31 mouse cellular contexts compared by ENCODE assay signal in genomic region chr14:122687398-122687797, GRCm38 (mm10).
DNase-seq lines count a peak whose midpoint lies in the region; ATAC-seq and TF ChIP-seq lines count a peak whose summit lies in the region.
"Had no signal": no experiment of that assay in that cellular context is flagged by ENCODE, and none has a peak within 500 bp of the region (broad histone marks: within the 10 kb centered on the region; RNA-seq: fewer than 3 reads in every experiment).

No protein-coding gene starts in this region.

- H3K4me1 ChIP-seq in forebrain, embryonic 12.5 days = peaks cover 22% of the 10 kb centered on the region
- no peaks in the 10 kb centered on the region for H3K4me1 ChIP-seq in forebrain, postnatal 0 days (ENCODE audit: insufficient read depth)
- H3K4me1 ChIP-seq in hindbrain, embryonic 11.5 days (replicated peaks; ENCODE audit: control insufficient read depth, insufficient read depth, low read length) = no peaks in the 10 kb centered on the region
- H3K4me1 ChIP-seq in hindbrain, embryonic 16.5 days (ENCODE audit: control insufficient read depth, insufficient read depth, low read depth, low read length) = peaks cover 3% of the 10 kb centered on the region
- H3K4me1 ChIP-seq in hindbrain, postnatal 0 days (ENCODE audit: insufficient read depth, low read length) = no peaks in the 10 kb centered on the region; the same call in 1 of the 2 replicates
- H3K4me1 ChIP-seq: intestine, embryonic 15.5 days; neural tube, embryonic 12.5 days had no signal

- 0 out of 2 replicates have a peak, but pooled peaks cover under 1% of the 10 kb centered on the region for H3K36me3 ChIP-seq in forebrain, embryonic 12.5 days (replicated peaks)
- no peaks in the 10 kb centered on the region for H3K36me3 ChIP-seq in forebrain, postnatal 0 days (ENCODE audit: insufficient read depth)
- no peaks in the 10 kb centered on the region for H3K36me3 ChIP-seq in hindbrain, embryonic 11.5 days (ENCODE audit: control insufficient read depth, insufficient read depth, low read length)
- H3K36me3 ChIP-seq in hindbrain, embryonic 16.5 days (ENCODE audit: control insufficient read depth, insufficient read depth, low read length) = no peaks in the 10 kb centered on the region
- no peaks in the 10 kb centered on the region for H3K36me3 ChIP-seq in hindbrain, postnatal 0 days (ENCODE audit: insufficient read depth, low read length)
- H3K36me3 ChIP-seq: embryonic facial prominence, embryonic 13.5 days; hindbrain, embryonic 15.5 days; intestine, embryonic 15.5 days; limb, embryonic 13.5 days; lung, embryonic 15.5 days; midbrain, embryonic 12.5 days; neural tube, embryonic 12.5 days had no signal

- H3K27me3 ChIP-seq in forebrain, embryonic 12.5 days = no peaks in the 10 kb centered on the region
- no peaks in the 10 kb centered on the region for H3K27me3 ChIP-seq in forebrain, postnatal 0 days (ENCODE audit: insufficient read depth, low read length)
- H3K27me3 ChIP-seq in hindbrain, embryonic 11.5 days (ENCODE audit: control insufficient read depth, insufficient read depth, low read length) = no peaks in the 10 kb centered on the region
- no peaks in the 10 kb centered on the region for H3K27me3 ChIP-seq in hindbrain, embryonic 16.5 days (replicated peaks; ENCODE audit: control insufficient read depth, insufficient read depth, low read length)
- no peaks in the 10 kb centered on the region for H3K27me3 ChIP-seq in hindbrain, postnatal 0 days (ENCODE audit: insufficient read depth, low read length)
- H3K27me3 ChIP-seq: embryonic facial prominence, embryonic 13.5 days; forebrain, embryonic 13.5 days; heart, embryonic 12.5 days; hindbrain, embryonic 15.5 days; intestine, embryonic 15.5 days; limb, embryonic 13.5 days; lung, embryonic 15.5 days; midbrain, embryonic 12.5 days; neural tube, embryonic 12.5 days had no signal

- ATAC-seq in forebrain, embryonic 12.5 days (ENCODE audit: low FRiP score) = peak; percentile 67
- no peak for ATAC-seq in forebrain, postnatal 0 days
- ATAC-seq in hindbrain, embryonic 11.5 days (ENCODE audit: low FRiP score) = peak; percentile 54
- no peak for ATAC-seq in hindbrain, embryonic 16.5 days
- ATAC-seq in hindbrain, postnatal 0 days = no peak
- ATAC-seq: forebrain, embryonic 13.5 days; intestine, embryonic 15.5 days had no signal

- no peak overlapping the region for H3K4me2 ChIP-seq in forebrain, embryonic 12.5 days
- H3K4me2 ChIP-seq in forebrain, postnatal 0 days (ENCODE audit: low read depth) = no peak overlapping the region
- no peak overlapping the region for H3K4me2 ChIP-seq in hindbrain, embryonic 11.5 days (replicated peaks; ENCODE audit: low read depth, low read length)
- H3K4me2 ChIP-seq in hindbrain, embryonic 16.5 days (ENCODE audit: low read length) = no peak overlapping the region
- no peak overlapping the region for H3K4me2 ChIP-seq in hindbrain, postnatal 0 days (ENCODE audit: low read depth, low read length)
- H3K4me2 ChIP-seq: embryonic facial prominence, embryonic 13.5 days; forebrain, embryonic 13.5 days; heart, embryonic 12.5 days; hindbrain, embryonic 15.5 days; intestine, embryonic 15.5 days; limb, embryonic 13.5 days; liver, embryonic 11.5 days; lung, embryonic 15.5 days; midbrain, embryonic 12.5 days; neural tube, embryonic 12.5 days had no signal

- no peak overlapping the region for H3K4me3 ChIP-seq in forebrain, embryonic 12.5 days (replicated peaks)
- H3K4me3 ChIP-seq in forebrain, postnatal 0 days (ENCODE audit: low read depth, low read length) = no peak overlapping the region
- H3K4me3 ChIP-seq in hindbrain, embryonic 11.5 days (ENCODE audit: low read depth, low read length) = no peak overlapping the region
- no peak overlapping the region for H3K4me3 ChIP-seq in hindbrain, embryonic 16.5 days (ENCODE audit: low read length)
- no peak overlapping the region for H3K4me3 ChIP-seq in hindbrain, postnatal 0 days (ENCODE audit: low read length)
- H3K4me3 ChIP-seq: embryonic facial prominence, embryonic 13.5 days; forebrain, embryonic 13.5 days; heart, embryonic 12.5 days; hindbrain, embryonic 15.5 days; intestine, embryonic 15.5 days; limb, embryonic 13.5 days; lung, embryonic 15.5 days; midbrain, embryonic 12.5 days; myocyte; neural tube, embryonic 12.5 days had no signal

- no peak for TF ChIP-seq CTCF in forebrain, postnatal 0 days (IDR thresholded peaks at IDR 0.05; ENCODE audit: low read depth)
- no peak for TF ChIP-seq CTCF in brain, embryonic 14.5 days (IDR thresholded peaks at IDR 0.05; ENCODE audit: borderline replicate concordance, extremely low read depth, insufficient read depth, insufficient read length)
- no peak for TF ChIP-seq CTCF in hindbrain, postnatal 0 days (IDR thresholded peaks at IDR 0.05; ENCODE audit: low read depth)

- H3K27ac ChIP-seq in forebrain, embryonic 12.5 days = no peak overlapping the region
- no peak overlapping the region for H3K27ac ChIP-seq in forebrain, postnatal 0 days (ENCODE audit: low read depth, low read length)
- no peak overlapping the region for H3K27ac ChIP-seq in hindbrain, embryonic 11.5 days (ENCODE audit: low read depth, low read length)
- no peak overlapping the region for H3K27ac ChIP-seq in hindbrain, embryonic 16.5 days (ENCODE audit: low read depth, low read length)
- no peak overlapping the region; the same call in 1 of the 2 replicates for H3K27ac ChIP-seq in hindbrain, postnatal 0 days
- H3K27ac ChIP-seq: embryonic facial prominence, embryonic 13.5 days; forebrain, embryonic 13.5 days; hindbrain, embryonic 15.5 days; intestine, embryonic 15.5 days; kidney, postnatal 0 days; limb, embryonic 13.5 days; lung, embryonic 15.5 days; midbrain, embryonic 12.5 days; neural tube, embryonic 12.5 days had no signal

- 51% methylated on average over 7 of the region's 7 CpGs for WGBS in forebrain, embryonic 12.5 days
- 57% methylated on average over 7 of the region's 7 CpGs for WGBS in forebrain, postnatal 0 days
- WGBS in hindbrain, embryonic 11.5 days = 52% methylated on average over 7 of the region's 7 CpGs
- WGBS in hindbrain, embryonic 16.5 days = 42% methylated on average over 7 of the region's 7 CpGs
- WGBS in hindbrain, postnatal 0 days = 49% methylated on average over 7 of the region's 7 CpGs

- no peaks in the 10 kb centered on the region for H3K9me3 ChIP-seq in forebrain, embryonic 12.5 days
- no peaks in the 10 kb centered on the region for H3K9me3 ChIP-seq in forebrain, postnatal 0 days (ENCODE audit: low read length)
- H3K9me3 ChIP-seq in hindbrain, embryonic 11.5 days (ENCODE audit: control insufficient read depth, low read length) = no peaks in the 10 kb centered on the region
- no peaks in the 10 kb centered on the region for H3K9me3 ChIP-seq in hindbrain, embryonic 16.5 days (ENCODE audit: control insufficient read depth, low read length)
- no peaks in the 10 kb centered on the region for H3K9me3 ChIP-seq in hindbrain, postnatal 0 days (ENCODE audit: low read length)
- H3K9me3 ChIP-seq: embryonic facial prominence, embryonic 13.5 days; forebrain, embryonic 13.5 days; G1E; heart, embryonic 12.5 days; hindbrain, embryonic 15.5 days; intestine, embryonic 15.5 days; limb, embryonic 13.5 days; lung, embryonic 15.5 days; midbrain, embryonic 12.5 days; neural tube, embryonic 12.5 days had no signal

- no peak overlapping the region for H3K9ac ChIP-seq in forebrain, embryonic 12.5 days
- H3K9ac ChIP-seq in forebrain, postnatal 0 days = no peak overlapping the region
- no peak overlapping the region for H3K9ac ChIP-seq in hindbrain, embryonic 11.5 days (ENCODE audit: low read depth, low read length)
- no peak overlapping the region for H3K9ac ChIP-seq in hindbrain, embryonic 16.5 days (ENCODE audit: low read depth, low read length)
- no peak overlapping the region for H3K9ac ChIP-seq in hindbrain, postnatal 0 days (replicated peaks; ENCODE audit: low read length)
- H3K9ac ChIP-seq: embryonic facial prominence, embryonic 13.5 days; forebrain, embryonic 13.5 days; heart, embryonic 12.5 days; hindbrain, embryonic 15.5 days; intestine, embryonic 15.5 days; limb, embryonic 13.5 days; lung, embryonic 15.5 days; midbrain, embryonic 12.5 days; neural tube, embryonic 12.5 days had no signal

- no peak for TF ChIP-seq POLR2A in brain, embryonic 14.5 days (IDR thresholded peaks at IDR 0.05; ENCODE audit: borderline replicate concordance, extremely low read depth, insufficient read depth, insufficient read length, poor library complexity, severe bottlenecking)

- no peak for DNase-seq in forebrain, postnatal 0 days
- DNase-seq in hindbrain, embryonic 11.5 days (ENCODE audit: low spot score) = no peak
- DNase-seq in brain, embryonic 14.5 days (ENCODE audit: low read depth) = peak; percentile 52
- peak; percentile 20 for DNase-seq in hindbrain, postnatal 0 days (ENCODE audit: low spot score)
- no peak for DNase-seq in layer of hippocampus, postnatal 10 days (ENCODE audit: low spot score in 2 of 2)
- DNase-seq: adrenal gland, postnatal 10 days; cerebellum, adult 11 months; cerebellum, adult 9-10 months; cerebellum, postnatal 36 days; gastrocnemius, postnatal 25 days; heart, adult 11 months; heart, postnatal 14 days; kidney, adult 2 months; lung, postnatal 36 days; thymus, adult 2 months; thymus, postnatal 36 days had no signal

Comparison
In these comparisons a context has a peak if more than half of its experiments do, and no peak if none do; other contexts are left out.
1. ATAC-seq: peak in forebrain, embryonic 12.5 days (single experiment) and hindbrain, embryonic 11.5 days (single experiment); none in forebrain, postnatal 0 days (single experiment), hindbrain, embryonic 16.5 days (single experiment) and hindbrain, postnatal 0 days (single experiment).
2. DNase-seq: peak in brain, embryonic 14.5 days (single experiment) and hindbrain, postnatal 0 days (single experiment); none in forebrain, postnatal 0 days (single experiment), hindbrain, embryonic 11.5 days (single experiment) and layer of hippocampus, postnatal 10 days (0 of 2).